Mouse (Mus musculus): ENCODE measurements around the gene Zc3h8.

Gene Zc3h8

GRCm38 (mm10) chr2:128890661-128891335 lies 53.1 kb downstream of the Zc3h8 start:
- no peak for DNase-seq

DNA sequence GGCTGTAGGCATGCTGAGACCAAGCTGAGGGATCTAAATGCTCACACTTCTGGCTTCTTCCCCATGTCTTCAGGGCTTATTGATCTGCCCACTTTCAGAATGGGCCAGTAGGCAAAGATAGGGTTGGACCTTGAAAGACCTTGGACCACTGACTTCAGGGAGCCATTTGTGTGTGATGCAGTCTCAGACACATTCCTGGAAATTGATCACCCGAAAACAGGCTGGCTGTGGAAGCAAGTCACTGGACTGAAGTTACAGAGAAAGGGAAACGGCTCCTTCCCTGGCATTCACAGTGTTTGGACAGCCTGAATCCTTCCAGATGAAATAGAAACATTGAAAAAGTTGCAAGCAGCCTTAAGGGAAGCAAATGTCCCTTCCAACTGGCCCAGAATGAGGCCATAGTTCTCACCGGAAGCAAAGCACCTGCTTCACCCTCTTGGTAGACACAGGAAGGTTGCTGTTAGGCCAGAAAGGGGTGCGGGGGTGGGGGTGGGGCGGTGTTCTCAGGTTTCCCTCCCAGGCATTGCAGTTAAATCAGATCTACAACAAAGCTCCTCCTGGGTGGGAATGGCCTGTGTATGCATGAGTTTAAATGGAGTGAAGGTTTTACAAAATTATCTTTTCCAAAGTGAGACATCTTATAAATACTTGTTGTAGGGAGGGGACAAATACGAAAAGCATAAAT lies 55.9 kb downstream of the Zc3h8 start:
- peak; percentile 19 to 41 for DNase-seq

- no peak for DNase-seq
These were observed 58.6 kb downstream of the Zc3h8 start for GRCm38 (mm10) chr2:128885225-128885811.

DNA sequence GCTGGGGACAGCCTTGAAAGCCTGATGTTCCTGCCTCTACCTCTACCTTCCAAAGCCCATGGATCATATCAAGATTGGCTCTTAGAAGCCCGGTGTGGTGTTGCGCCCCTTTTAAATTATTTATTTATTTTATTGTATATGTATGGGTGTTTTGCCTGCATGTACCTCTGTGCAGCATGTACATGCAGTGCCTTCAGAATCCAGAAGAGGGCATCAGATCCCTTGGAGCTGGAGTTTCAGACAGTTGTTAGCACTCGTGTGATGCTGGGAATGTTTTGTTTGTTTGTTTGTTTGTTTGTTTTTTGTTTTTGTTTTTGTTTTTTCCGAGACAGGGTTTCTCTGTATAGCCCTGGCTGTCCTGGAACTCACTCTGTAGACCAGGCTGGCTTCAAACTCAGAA lies 62.6 kb downstream of the Zc3h8 start:
- no peak for DNase-seq

All from kidney, adult 8-10 months (tissue).